Mouse (Mus musculus): Measurements from ENCODE around the gene A930017K11Rik.

Gene A930017K11Rik

GRCm38 (mm10) chr17:25925348-25925747, 27.0 kb downstream of the A930017K11Rik start:
- peak; percentile 20 for DNase-seq (ENCODE audit: low read depth, low spot score)

GRCm38 (mm10) chr17:25922120-25922519, 30.2 kb downstream of the A930017K11Rik start:
- peak; percentile 75 for DNase-seq (ENCODE audit: low read depth, low spot score)

GRCm38 (mm10) chr17:25919786-25920642, 32.4 kb downstream of the A930017K11Rik start:
- peak; percentile 100 for DNase-seq (ENCODE audit: low read depth, low spot score)

- peak; percentile 52 for DNase-seq (ENCODE audit: low read depth, low spot score)
Observed at GRCm38 (mm10) chr17:25919144-25919785, 33.1 kb downstream of the A930017K11Rik start, which contains the start of gene Rab40c. Rab40c (minus strand) TSS chr17:25919727.

- no peak for DNase-seq (ENCODE audit: low read depth, low spot score)
Observed at GRCm38 (mm10) chr17:25918037-25918750, 34.2 kb downstream of the A930017K11Rik start.

GRCm38 (mm10) chr17:25916931-25917647, 35.3 kb downstream of the A930017K11Rik start:
- no peak for DNase-seq (ENCODE audit: low read depth, low spot score)

GRCm38 (mm10) chr17:25914295-25914694, 38.1 kb downstream of the A930017K11Rik start:
- no peak for DNase-seq (ENCODE audit: low read depth, low spot score)

- no peak for DNase-seq (ENCODE audit: low read depth, low spot score)
Observed at GRCm38 (mm10) chr17:25913877-25914275, 38.5 kb downstream of the A930017K11Rik start.

GRCm38 (mm10) chr17:25913186-25913876, 39.0 kb downstream of the A930017K11Rik start:
- DNase-seq (ENCODE audit: low read depth, low spot score), result no peak

GRCm38 (mm10) chr17:25911816-25912215, 40.5 kb downstream of the A930017K11Rik start:
- DNase-seq (ENCODE audit: low read depth, low spot score), result peak; percentile 54

- DNase-seq (ENCODE audit: low read depth, low spot score), result no peak
Observed at GRCm38 (mm10) chr17:25907640-25908039, 44.7 kb downstream of the A930017K11Rik start.

- no peak for DNase-seq (ENCODE audit: low read depth, low spot score)
Observed at GRCm38 (mm10) chr17:25903061-25903460, 49.3 kb downstream of the A930017K11Rik start.

GRCm38 (mm10) chr17:25900193-25900592, 52.2 kb downstream of the A930017K11Rik start:
- DNase-seq (ENCODE audit: low read depth, low spot score), result no peak

Measured in 3T3-L1 (cell line).